8 mouse cellular contexts compared by ENCODE assay signal in the genomic region with DNA sequence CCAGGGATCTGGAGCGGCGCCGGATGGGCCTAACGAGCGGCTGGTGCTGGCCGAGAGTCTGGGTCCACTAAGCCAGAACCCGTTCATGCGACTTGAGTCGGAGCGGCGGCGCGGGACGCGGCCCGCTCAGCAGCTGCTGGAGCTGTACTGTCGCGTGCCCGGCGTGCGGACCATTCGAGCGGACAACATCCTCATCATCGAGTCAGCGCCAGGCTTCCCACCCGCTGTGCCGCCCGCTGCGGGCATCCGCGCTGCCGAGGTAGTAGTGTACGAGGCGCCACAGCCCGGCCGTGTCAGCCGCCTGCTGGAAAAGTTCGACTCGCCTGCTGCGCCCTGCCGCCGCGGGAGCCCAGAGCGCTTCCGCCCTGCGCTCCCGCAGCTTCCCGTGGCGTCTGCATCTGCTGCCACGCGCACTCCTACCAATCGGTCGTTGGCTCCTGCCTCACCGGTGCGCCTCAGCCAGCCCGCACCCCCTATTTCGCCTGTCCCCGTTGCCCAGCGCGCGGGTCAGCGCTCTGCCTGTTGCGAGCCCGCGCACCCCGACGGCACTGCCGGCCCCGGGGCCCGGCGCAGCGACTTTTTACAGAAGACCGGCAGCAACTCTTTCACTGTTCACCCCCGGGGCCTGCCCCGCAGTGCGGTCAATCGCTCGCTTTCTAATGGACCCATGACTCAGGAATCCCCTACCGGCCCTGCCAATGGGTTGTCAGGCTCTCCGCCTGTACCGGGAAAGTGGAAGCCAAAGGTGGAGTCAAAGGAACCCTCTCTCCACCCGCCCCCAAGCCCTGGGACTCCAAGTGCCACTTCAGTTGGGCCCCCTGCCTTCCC. TPM values are rescaled to one million over a fixed set of nuclear protein-coding genes. Genes with fewer than 3 reads are reported as not detected.
A peak's percentile ranks its signal among the peaks of the same experiment; 100 is the strongest.
DNase-seq lines count a peak whose midpoint lies in the region; ATAC-seq and TF ChIP-seq lines count a peak whose summit lies in the region.

No protein-coding gene starts in this region.

- intact Hi-C loops in heart, postnatal 14 days (cut with DNase I): no loop called here

- no peak for TF ChIP-seq POLR2A in CH12.LX (IDR thresholded peaks at IDR 0.05; ENCODE audit: low read depth, low read length)
- TF ChIP-seq POLR2A in liver, adult 2 months (IDR thresholded peaks at IDR 0.05; ENCODE audit: extremely low read depth, insufficient read depth, low read length): no peak

- no peaks in the 10 kb centered on the region for H3K27me3 ChIP-seq in CH12.LX (replicated peaks)
- no peaks in the 10 kb centered on the region for H3K27me3 ChIP-seq in liver, adult 2 months (ENCODE audit: control insufficient read depth, insufficient read depth, low read length)
- H3K27me3 ChIP-seq in neural tube, embryonic 13.5 days: peaks cover 13% of the 10 kb centered on the region

- DNase-seq in adrenal gland, adult 18-20 months (ENCODE audit: low spot score in 2 of 2): peak; percentile 31 to 43
- no peak for DNase-seq in adrenal gland, postnatal 4 days (ENCODE audit: low spot score in 2 of 2)
- no peak for DNase-seq in CH12.LX (ENCODE audit: extremely low read depth)
- DNase-seq in cerebellum, postnatal 14 days: peak; percentile 88 to 90
- DNase-seq in heart, postnatal 14 days: peak; percentile 33 to 46
- peak; percentile 21 for DNase-seq in liver, adult 2 months (ENCODE audit: extremely low read depth, low read depth, low spot score)
- no peak for DNase-seq in layer of hippocampus, postnatal 14 days (ENCODE audit: low spot score in 2 of 2)

- H3K79me2 ChIP-seq in CH12.LX (replicated peaks; ENCODE audit: control insufficient read depth, extremely low read depth, insufficient read depth, poor library complexity, severe bottlenecking): peaks cover 5% of the 10 kb centered on the region; the same call in 1 of the 2 replicates
- H3K79me2 ChIP-seq in liver, adult 2 months (ENCODE audit: control insufficient read depth, insufficient read depth, low read length): peaks cover 9% of the 10 kb centered on the region; the same call in 1 of the 2 replicates

- H3K9me3 ChIP-seq in CH12.LX (replicated peaks; ENCODE audit: low read length): no peaks in the 10 kb centered on the region
- H3K9me3 ChIP-seq in neural tube, embryonic 13.5 days: no peaks in the 10 kb centered on the region

- WGBS in liver, adult 2 months: under 1% methylated on average over 82 of the region's 82 CpGs
- under 1% methylated on average over 82 of the region's 82 CpGs for WGBS in neural tube, embryonic 13.5 days

- H3K4me2 ChIP-seq in CH12.LX (ENCODE audit: insufficient read depth, low read depth, poor library complexity, severe bottlenecking): peak overlapping the region; percentile 48
- peak overlapping the region; percentile 94 for H3K4me2 ChIP-seq in neural tube, embryonic 13.5 days

- no peak for TF ChIP-seq CTCF in CH12.LX (conservative IDR thresholded peaks at IDR 0.05 in 1 of 2, IDR thresholded peaks at IDR 0.05 in 1 of 2; ENCODE audit: low read depth in 2 of 2, low read length in 2 of 2)
- TF ChIP-seq CTCF in liver, adult 2 months (IDR thresholded peaks at IDR 0.05; ENCODE audit: low read depth, low read length): no peak

- peak overlapping the region; percentile 72 for H3K9ac ChIP-seq in CH12.LX (ENCODE audit: insufficient read depth, low read depth)
- peak overlapping the region; percentile 78 for H3K9ac ChIP-seq in liver, adult 2 months (ENCODE audit: low read depth, low read length)
- H3K9ac ChIP-seq in neural tube, embryonic 13.5 days: peak overlapping the region; percentile 81

- no peak for TF ChIP-seq EP300 in CH12.LX (IDR thresholded peaks at IDR 0.05; ENCODE audit: low read length)

- peaks cover 0 to 9% of the 10 kb centered on the region in 2 experiments for H3K36me3 ChIP-seq in CH12.LX (replicated peaks in 1 of 2; ENCODE audit: control insufficient read depth in 1 of 2, insufficient read depth in 1 of 2, low read length in 1 of 2)
- H3K36me3 ChIP-seq in liver, adult 2 months (ENCODE audit: control insufficient read depth, insufficient read depth, low read length): no peaks in the 10 kb centered on the region
- H3K36me3 ChIP-seq in neural tube, embryonic 13.5 days: no peaks in the 10 kb centered on the region

- dilution Hi-C loops in CH12.LX (cut with MboI; ENCODE audit: extremely low pct_ligation_motif_present, extremely low pct_unique_long_range_greater_than_20kb, low sequenced_read_pairs): no loop called here

- ATAC-seq in neural tube, embryonic 13.5 days (ENCODE audit: low read depth): peak; percentile 28

- no peak for TF ChIP-seq RAD21 in CH12.LX (IDR thresholded peaks at IDR 0.05; ENCODE audit: low read depth, low read length)

- in situ Hi-C loops in CH12.LX (cut with MboI; ENCODE audit: low pct_ligation_motif_present, low pct_unique_long_range_greater_than_20kb, low sequenced_read_pairs): no loop called here

- H3K4me3 ChIP-seq in CH12.LX (replicated peaks in 1 of 3; ENCODE audit: low read depth in 2 of 3, low read length in 2 of 3, poor library complexity in 1 of 3): peak overlapping the region; percentile 80 to 86 (median 83)
- peak overlapping the region; percentile 79 for H3K4me3 ChIP-seq in liver, adult 2 months (ENCODE audit: insufficient read depth, low read depth, low read length)
- H3K4me3 ChIP-seq in neural tube, embryonic 13.5 days: peak overlapping the region; percentile 81

- H3K4me1 ChIP-seq in CH12.LX (ENCODE audit: control insufficient read depth in 1 of 2, insufficient read depth in 2 of 2): peaks cover 23 to 52% of the 10 kb centered on the region in 2 experiments
- peaks cover 17% of the 10 kb centered on the region for H3K4me1 ChIP-seq in liver, adult 2 months (ENCODE audit: control insufficient read depth, insufficient read depth, low read length)
- peaks cover 54% of the 10 kb centered on the region for H3K4me1 ChIP-seq in neural tube, embryonic 13.5 days (replicated peaks)

- H3K27ac ChIP-seq in CH12.LX (ENCODE audit: insufficient read depth, low read depth): 0 out of 2 replicates have a peak overlapping the region, but pooled peaks have one; percentile 8
- H3K27ac ChIP-seq in liver, adult 2 months (replicated peaks; ENCODE audit: insufficient read depth, low read depth, low read length): 0 out of 2 replicates have a peak overlapping the region, but pooled peaks have one; percentile 3
- H3K27ac ChIP-seq in neural tube, embryonic 13.5 days (replicated peaks): peak overlapping the region; percentile 87

TF ChIP-seq in CH12.LX, 34 proteins besides CTCF, POLR2A, EP300 and RAD21 (continues in another document):
- peak; percentile 4; the same call in 1 of the 2 replicates for TF ChIP-seq NELFE (IDR thresholded peaks at IDR 0.05; ENCODE audit: low read depth, low read length)

RNA-seq across cellular contexts. Expression of a gene that starts 0.6 kb away (rescaled TPM):
- 1 to 10 TPM; 8.2 to 9.4 TPM for total RNA-seq in adrenal gland, adult 18-20 months (2021)
- 10 to 100 TPM; 15.5 to 18.7 TPM for total RNA-seq in adrenal gland, postnatal 4 days (2021)
- 13.1 and 14.3 TPM in 2 replicates for total RNA-seq in CH12.LX (2012; rRNA removed)
- total RNA-seq in CH12.LX (2014; rRNA removed): 7.0 and 8.2 TPM in 2 replicates
- 17.0 and 19.3 TPM in 2 replicates for polyA plus RNA-seq in CH12.LX (2012; ENCODE audit: insufficient read length, low read depth)
- 1 to 10 TPM; 5.7 to 7.6 TPM for total RNA-seq in heart, postnatal 14 days (2021)
- 0.55 and 2.6 TPM in 2 replicates for total RNA-seq in liver, adult 2 months (2014; rRNA removed)
- 4.2 and 4.3 TPM in 2 replicates for polyA plus RNA-seq in liver, adult 2 months (2012; rRNA removed)
- polyA plus RNA-seq in neural tube, embryonic 13.5 days (2015; fragmentation: Nextera tagmentation; extraction: Ambion mirVana): 13.3 and 14.6 TPM in 2 replicates
- total RNA-seq in layer of hippocampus, postnatal 14 days (2021): 10 to 100 TPM; 21.1 to 23.2 TPM

RNA-seq across cellular contexts. Expression of a gene that starts 7.8 kb away (rescaled TPM):
- total RNA-seq in adrenal gland, adult 18-20 months (2021): 10 to 100 TPM; 19.5 to 24.4 TPM
- 10 to 100 TPM; 28.9 to 38.5 TPM for total RNA-seq in adrenal gland, postnatal 4 days (2021)
- total RNA-seq in CH12.LX (2012; rRNA removed) (22.7 and 28.3 TPM in 2 replicates), CH12.LX (2014; rRNA removed) (18.4 and 21.2 TPM in 2 replicates)
- polyA plus RNA-seq in CH12.LX (2012; ENCODE audit: insufficient read length, low read depth): 14.5 and 21.5 TPM in 2 replicates
- total RNA-seq in heart, postnatal 14 days (2021): 10 to 100 TPM; 12.7 to 13.4 TPM
- 13.8 and 14.5 TPM in 2 replicates for total RNA-seq in liver, adult 2 months (2014; rRNA removed)
- 38.5 and 43.7 TPM in 2 replicates for polyA plus RNA-seq in liver, adult 2 months (2012; rRNA removed)
- 18.8 and 21.5 TPM in 2 replicates for polyA plus RNA-seq in neural tube, embryonic 13.5 days (2015; fragmentation: Nextera tagmentation; extraction: Ambion mirVana)
- 10 to 100 TPM; 34.3 to 38.0 TPM for total RNA-seq in layer of hippocampus, postnatal 14 days (2021)

RNA-seq across cellular contexts. Expression of a gene that starts 9.2 kb away (rescaled TPM):
- 10 to 100 TPM; 37.2 to 40.1 TPM for total RNA-seq in adrenal gland, adult 18-20 months (2021)
- total RNA-seq in adrenal gland, postnatal 4 days (2021): 10 to 100 TPM; 56.0 to 56.8 TPM
- total RNA-seq in CH12.LX (2012; rRNA removed): 80.6 and 98.5 TPM in 2 replicates
- total RNA-seq in CH12.LX (2014; rRNA removed): 72.9 and 82.0 TPM in 2 replicates
- polyA plus RNA-seq in CH12.LX (2012; ENCODE audit: insufficient read length, low read depth): 51.4 and 74.9 TPM in 2 replicates
- total RNA-seq in heart, postnatal 14 days (2021): 10 to 100 TPM; 38.3 to 46.9 TPM
- total RNA-seq in liver, adult 2 months (2014; rRNA removed): 12.7 and 17.6 TPM in 2 replicates
- polyA plus RNA-seq in liver, adult 2 months (2012; rRNA removed): 23.0 and 25.5 TPM in 2 replicates
- 187 and 206 TPM in 2 replicates for polyA plus RNA-seq in neural tube, embryonic 13.5 days (2015; fragmentation: Nextera tagmentation; extraction: Ambion mirVana)
- total RNA-seq in layer of hippocampus, postnatal 14 days (2021): 10 to 100 TPM; 69.1 to 70.1 TPM

RNA-seq across cellular contexts. Expression of a gene that starts 9.3 kb away (rescaled TPM):
- total RNA-seq in adrenal gland, adult 18-20 months (2021): 10 to 100 TPM; 75.5 to 82.4 TPM
- 100 to 1,000 TPM; 110 to 115 TPM for total RNA-seq in adrenal gland, postnatal 4 days (2021)
- total RNA-seq in CH12.LX (2012; rRNA removed) (13.6 and 14.5 TPM in 2 replicates), CH12.LX (2014; rRNA removed) (9.6 and 13.0 TPM in 2 replicates)
- polyA plus RNA-seq in CH12.LX (2012; ENCODE audit: insufficient read length, low read depth): 48.7 and 55.2 TPM in 2 replicates
- 10 to 100 TPM; 44.0 to 44.1 TPM for total RNA-seq in heart, postnatal 14 days (2021)
- 24.0 and 24.6 TPM in 2 replicates for total RNA-seq in liver, adult 2 months (2014; rRNA removed)
- 45.8 and 52.1 TPM in 2 replicates for polyA plus RNA-seq in liver, adult 2 months (2012; rRNA removed)
- polyA plus RNA-seq in neural tube, embryonic 13.5 days (2015; fragmentation: Nextera tagmentation; extraction: Ambion mirVana): 128 and 131 TPM in 2 replicates
- total RNA-seq in layer of hippocampus, postnatal 14 days (2021): 10 to 100 TPM; 66.6 to 72.1 TPM

RNA-seq across cellular contexts. Expression of a gene that starts 16.3 kb away (rescaled TPM):
- total RNA-seq in adrenal gland, adult 18-20 months (2021): 1 to 10 TPM; 2.2 to 5.7 TPM
- 1 to 10 TPM; 4.4 to 5.9 TPM for total RNA-seq in adrenal gland, postnatal 4 days (2021)
- total RNA-seq in CH12.LX (2012; rRNA removed) (8.9 and 9.5 TPM in 2 replicates), CH12.LX (2014; rRNA removed) (6.7 and 9.6 TPM in 2 replicates)
- 3.5 and 4.5 TPM in 2 replicates for polyA plus RNA-seq in CH12.LX (2012; ENCODE audit: insufficient read length, low read depth)
- total RNA-seq in heart, postnatal 14 days (2021): 1 to 10 TPM; 1.9 to 2.4 TPM
- total RNA-seq in liver, adult 2 months (2014; rRNA removed): 2.2 and 3.4 TPM in 2 replicates
- polyA plus RNA-seq in liver, adult 2 months (2012; rRNA removed): 4.0 and 7.3 TPM in 2 replicates
- polyA plus RNA-seq in neural tube, embryonic 13.5 days (2015; fragmentation: Nextera tagmentation; extraction: Ambion mirVana): 5.3 and 5.4 TPM in 2 replicates
- total RNA-seq in layer of hippocampus, postnatal 14 days (2021): 1 to 10 TPM; 3.6 to 3.7 TPM

Comparison
In these comparisons a context has a peak if more than half of its experiments do, and no peak if none do; other contexts are left out.
1. DNase-seq: peak in adrenal gland, adult 18-20 months (2 of 2), cerebellum, postnatal 14 days (2 of 2), heart, postnatal 14 days (2 of 2) and liver, adult 2 months (single experiment); none in adrenal gland, postnatal 4 days (0 of 2), CH12.LX (single experiment) and layer of hippocampus, postnatal 14 days (0 of 2).
2. H3K27ac ChIP-seq: peak in every context shown above with its lines; median percentile 87 in neural tube, embryonic 13.5 days; 8 in CH12.LX; 3 in liver, adult 2 months.
3. Peak in every context shown above with its lines, with median percentiles within 50 percentile points of each other: H3K4me3 ChIP-seq and H3K9ac ChIP-seq.